9 mouse cellular contexts compared by ENCODE assay signal in genomic region chr13:97514421-97515066, GRCm38 (mm10).
DNase-seq lines count a peak whose midpoint lies in the region; ATAC-seq and TF ChIP-seq lines count a peak whose summit lies in the region.
"Had no signal": no experiment of that assay in that cellular context is flagged by ENCODE, and none has a peak within 500 bp of the region (broad histone marks: within the 10 kb centered on the region; RNA-seq: fewer than 3 reads in every experiment).

No protein-coding gene starts in this region.

- peak overlapping the region; percentile 21; the same call in 1 of the 2 replicates for H3K27ac ChIP-seq in forebrain, embryonic 12.5 days
- no peak overlapping the region for H3K27ac ChIP-seq in forebrain, embryonic 16.5 days (ENCODE audit: low read length)
- no peak overlapping the region for H3K27ac ChIP-seq in midbrain, embryonic 11.5 days (ENCODE audit: low read depth, low read length)
- H3K27ac ChIP-seq in midbrain, embryonic 16.5 days (ENCODE audit: low read length): no peak overlapping the region
- H3K27ac ChIP-seq in limb, embryonic 11.5 days (replicated peaks; ENCODE audit: low read depth, low read length): no peak overlapping the region
- no peak overlapping the region for H3K27ac ChIP-seq in stomach, postnatal 0 days (replicated peaks)

- peak overlapping the region; percentile 31 for H3K4me2 ChIP-seq in forebrain, embryonic 12.5 days
- no peak overlapping the region for H3K4me2 ChIP-seq in forebrain, embryonic 16.5 days (ENCODE audit: low read length)
- H3K4me2 ChIP-seq in midbrain, embryonic 11.5 days: no peak overlapping the region
- no peak overlapping the region for H3K4me2 ChIP-seq in midbrain, embryonic 16.5 days (ENCODE audit: low read length)
- no peak overlapping the region; the same call in 1 of the 2 replicates for H3K4me2 ChIP-seq in limb, embryonic 11.5 days (ENCODE audit: low read depth, severe bottlenecking)
- H3K4me2 ChIP-seq in stomach, postnatal 0 days (replicated peaks; ENCODE audit: low read depth): peak overlapping the region; percentile 32

- DNase-seq in midbrain, embryonic 11.5 days (ENCODE audit: low spot score, missing footprints): peak; percentile 86
- DNase-seq in limb, embryonic 11.5 days (ENCODE audit: low spot score): peak; percentile 76
- DNase-seq in stomach, postnatal 0 days (ENCODE audit: low spot score): no peak
- no peak for DNase-seq in urinary bladder, postnatal 36 days (ENCODE audit: low spot score in 2 of 2)
- DNase-seq: layer of hippocampus, postnatal 36 days had no signal

- no peaks in the 10 kb centered on the region; the same call in 1 of the 2 replicates for H3K27me3 ChIP-seq in forebrain, embryonic 12.5 days
- H3K27me3 ChIP-seq in forebrain, embryonic 16.5 days (replicated peaks; ENCODE audit: control insufficient read depth, insufficient read depth, low read length): no peaks in the 10 kb centered on the region
- H3K27me3 ChIP-seq in midbrain, embryonic 11.5 days (ENCODE audit: control insufficient read depth, insufficient read depth, low read length): no peaks in the 10 kb centered on the region
- H3K27me3 ChIP-seq in midbrain, embryonic 16.5 days (ENCODE audit: control insufficient read depth, insufficient read depth, low read depth, low read length): no peaks in the 10 kb centered on the region
- H3K27me3 ChIP-seq in limb, embryonic 11.5 days (ENCODE audit: control insufficient read depth, insufficient read depth, low read length): no peaks in the 10 kb centered on the region
- H3K27me3 ChIP-seq in stomach, postnatal 0 days (ENCODE audit: control insufficient read depth, insufficient read depth, low read length): no peaks in the 10 kb centered on the region

- no peak overlapping the region for H3K4me3 ChIP-seq in forebrain, embryonic 12.5 days (replicated peaks)
- H3K4me3 ChIP-seq in forebrain, embryonic 16.5 days (replicated peaks; ENCODE audit: low read length): no peak overlapping the region
- no peak overlapping the region for H3K4me3 ChIP-seq in midbrain, embryonic 11.5 days (ENCODE audit: low read depth, low read length)
- H3K4me3 ChIP-seq in midbrain, embryonic 16.5 days (ENCODE audit: low read depth, low read length): no peak overlapping the region
- no peak overlapping the region for H3K4me3 ChIP-seq in limb, embryonic 11.5 days (ENCODE audit: low read depth, low read length)
- no peak overlapping the region for H3K4me3 ChIP-seq in stomach, postnatal 0 days (ENCODE audit: low read depth, low read length)

- 59% methylated on average over 21 of the region's 21 CpGs for WGBS in forebrain, embryonic 12.5 days
- 51% methylated on average over 21 of the region's 21 CpGs for WGBS in forebrain, embryonic 16.5 days
- 71% methylated on average over 21 of the region's 21 CpGs for WGBS in midbrain, embryonic 11.5 days
- WGBS in midbrain, embryonic 16.5 days: 49% methylated on average over 21 of the region's 21 CpGs
- WGBS in limb, embryonic 11.5 days: 50% methylated on average over 21 of the region's 21 CpGs
- 39% methylated on average over 21 of the region's 21 CpGs for WGBS in stomach, postnatal 0 days

- H3K9me3 ChIP-seq in forebrain, embryonic 12.5 days: no peaks in the 10 kb centered on the region
- no peaks in the 10 kb centered on the region for H3K9me3 ChIP-seq in forebrain, embryonic 16.5 days (ENCODE audit: control insufficient read depth, low read length)
- H3K9me3 ChIP-seq in midbrain, embryonic 11.5 days (ENCODE audit: control insufficient read depth, low read length): no peaks in the 10 kb centered on the region
- no peaks in the 10 kb centered on the region for H3K9me3 ChIP-seq in midbrain, embryonic 16.5 days (replicated peaks; ENCODE audit: control insufficient read depth, low read length, poor library complexity, severe bottlenecking)
- no peaks in the 10 kb centered on the region for H3K9me3 ChIP-seq in limb, embryonic 11.5 days (ENCODE audit: control insufficient read depth, low read length)
- H3K9me3 ChIP-seq in stomach, postnatal 0 days (ENCODE audit: control insufficient read depth, low read length): no peaks in the 10 kb centered on the region

- no peak for TF ChIP-seq EP300 in stomach, postnatal 0 days (optimal IDR thresholded peaks at IDR 0.05)

- ATAC-seq in forebrain, embryonic 12.5 days (ENCODE audit: low FRiP score): peak; percentile 55; the same call in 1 of the 2 replicates
- no peak for ATAC-seq in forebrain, embryonic 16.5 days
- ATAC-seq in midbrain, embryonic 11.5 days (ENCODE audit: low FRiP score): no peak
- no peak for ATAC-seq in midbrain, embryonic 16.5 days
- ATAC-seq in limb, embryonic 11.5 days (ENCODE audit: insufficient number of reproducible peaks, low FRiP score, low TSS enrichment, low read depth): peak; percentile 89; the same call in 1 of the 2 replicates
- ATAC-seq in stomach, postnatal 0 days (ENCODE audit: low FRiP score, low TSS enrichment): no peak
- ATAC-seq in megakaryocyte, adult 5-6 weeks (ENCODE audit: poor library complexity, severe bottlenecking): no peak

- TF ChIP-seq CTCF in stomach, postnatal 0 days (IDR thresholded peaks at IDR 0.05; ENCODE audit: low read depth): no peak

- H3K36me3 ChIP-seq in forebrain, embryonic 12.5 days (replicated peaks): no peaks in the 10 kb centered on the region
- H3K36me3 ChIP-seq in forebrain, embryonic 16.5 days (ENCODE audit: control insufficient read depth, insufficient read depth): no peaks in the 10 kb centered on the region
- H3K36me3 ChIP-seq in midbrain, embryonic 11.5 days (ENCODE audit: control insufficient read depth, insufficient read depth, low read length): no peaks in the 10 kb centered on the region
- no peaks in the 10 kb centered on the region for H3K36me3 ChIP-seq in midbrain, embryonic 16.5 days (ENCODE audit: control insufficient read depth, insufficient read depth, low read length)
- H3K36me3 ChIP-seq in limb, embryonic 11.5 days (ENCODE audit: control insufficient read depth, insufficient read depth, low read length): no peaks in the 10 kb centered on the region
- no peaks in the 10 kb centered on the region for H3K36me3 ChIP-seq in stomach, postnatal 0 days (ENCODE audit: control insufficient read depth, insufficient read depth, low read length)

- peaks cover 20% of the 10 kb centered on the region for H3K4me1 ChIP-seq in forebrain, embryonic 12.5 days
- peaks cover 4% of the 10 kb centered on the region; the same call in 1 of the 2 replicates for H3K4me1 ChIP-seq in forebrain, embryonic 16.5 days (replicated peaks; ENCODE audit: control insufficient read depth, insufficient read depth, low read length)
- peaks cover 12% of the 10 kb centered on the region for H3K4me1 ChIP-seq in midbrain, embryonic 11.5 days (ENCODE audit: control insufficient read depth, insufficient read depth, low read length)
- H3K4me1 ChIP-seq in midbrain, embryonic 16.5 days (ENCODE audit: control insufficient read depth, insufficient read depth, low read length): peaks cover 10% of the 10 kb centered on the region
- H3K4me1 ChIP-seq in limb, embryonic 11.5 days (ENCODE audit: control insufficient read depth, insufficient read depth, low read length): peaks cover 3% of the 10 kb centered on the region
- H3K4me1 ChIP-seq in stomach, postnatal 0 days (replicated peaks; ENCODE audit: control insufficient read depth, insufficient read depth): no peaks in the 10 kb centered on the region

- 0 out of 2 replicates have a peak overlapping the region, but pooled peaks have one; percentile 25 for H3K9ac ChIP-seq in forebrain, embryonic 12.5 days
- H3K9ac ChIP-seq in forebrain, embryonic 16.5 days (replicated peaks; ENCODE audit: low read depth, low read length): no peak overlapping the region
- H3K9ac ChIP-seq in midbrain, embryonic 11.5 days (ENCODE audit: low read length): no peak overlapping the region
- no peak overlapping the region for H3K9ac ChIP-seq in midbrain, embryonic 16.5 days (ENCODE audit: low read depth, low read length)
- no peak overlapping the region for H3K9ac ChIP-seq in limb, embryonic 11.5 days (ENCODE audit: low read length)
- H3K9ac ChIP-seq in stomach, postnatal 0 days (ENCODE audit: low read length): no peak overlapping the region

Comparison
In these comparisons a context has a peak if more than half of its experiments do, and no peak if none do; other contexts are left out.
1. ATAC-seq: peak in forebrain, embryonic 12.5 days (single experiment) and limb, embryonic 11.5 days (single experiment); none in forebrain, embryonic 16.5 days (single experiment), midbrain, embryonic 11.5 days (single experiment), midbrain, embryonic 16.5 days (single experiment), stomach, postnatal 0 days (single experiment) and megakaryocyte, adult 5-6 weeks (single experiment).
2. H3K4me2 ChIP-seq: peak in forebrain, embryonic 12.5 days (single experiment) and stomach, postnatal 0 days (single experiment); none in forebrain, embryonic 16.5 days (single experiment), midbrain, embryonic 11.5 days (single experiment), midbrain, embryonic 16.5 days (single experiment) and limb, embryonic 11.5 days (single experiment).
3. DNase-seq: peak in midbrain, embryonic 11.5 days (single experiment) and limb, embryonic 11.5 days (single experiment); none in stomach, postnatal 0 days (single experiment) and urinary bladder, postnatal 36 days (0 of 2).